Mouse (Mus musculus) mouse embryonic stem cell (cell line): ENCODE results near the gene Smap1.

Source experiments
- in situ Hi-C, 2 experiments: fragments of 300-500 bp; cut with MboI; formaldehyde crosslinking; loops; 1 replicate in 1 of 2; 3 replicates in 1 of 2; pipeline ENCODE4 v1.14.3; 2019 to 2020; ENCODE audit warnings: low sequenced_read_pairs in 2 of 2, low pct_unique_long_range_greater_than_20kb in 1 of 2, mixed read lengths in 1 of 2; ENCODE audit not compliant: unreplicated experiment in 1 of 2

Gene Smap1

GRCm38 (mm10) chr1:23923779-23924708 lies 1.9 kb upstream of the Smap1 start:
- in situ Hi-C loops: no loop called here

GRCm38 (mm10) chr1:23922530-23922884 lies 390 bp upstream of the Smap1 start:
- in situ Hi-C loops: no loop called here

- in situ Hi-C loops: no loop called here
Measured at GRCm38 (mm10) chr1:23920275-23920674, 1.8 kb downstream of the Smap1 start.

DNA sequence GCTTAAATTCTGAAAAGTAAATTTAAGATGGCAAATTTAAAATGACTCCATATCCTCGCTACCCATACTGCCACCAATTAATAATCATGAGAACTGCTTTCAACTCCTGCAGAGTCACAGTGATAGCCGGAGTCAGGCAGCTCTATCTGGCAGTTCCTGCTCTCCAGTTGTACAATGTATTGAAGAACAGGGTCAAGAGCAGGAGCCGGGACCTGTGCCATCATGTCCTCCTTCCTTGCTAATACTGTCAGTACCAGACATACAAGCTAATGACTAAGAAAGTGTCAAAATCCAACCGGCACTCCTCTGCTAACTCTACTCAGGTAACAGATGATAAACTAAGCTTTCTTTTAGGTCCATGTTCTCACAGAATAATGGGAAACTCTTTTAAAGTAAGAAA lies 3.0 kb downstream of the Smap1 start:
- in situ Hi-C loops: no loop called here

GRCm38 (mm10) chr1:23915483-23915882 lies 6.6 kb downstream of the Smap1 start:
- in situ Hi-C loops: no loop called here

GRCm38 (mm10) chr1:23912988-23913387 lies 9.1 kb downstream of the Smap1 start:
- in situ Hi-C loops: no loop called here

GRCm38 (mm10) chr1:23906082-23906481 lies 16.0 kb downstream of the Smap1 start:
- in situ Hi-C loops: no loop called here

- in situ Hi-C loops: no loop called here
Measured at GRCm38 (mm10) chr1:23903340-23903739, 18.8 kb downstream of the Smap1 start.

GRCm38 (mm10) chr1:23902736-23903135 lies 19.4 kb downstream of the Smap1 start:
- in situ Hi-C loops: no loop called here

GRCm38 (mm10) chr1:23899647-23900020 lies 22.5 kb downstream of the Smap1 start:
- in situ Hi-C loops: no loop called here

- in situ Hi-C loops: no loop called here
Measured at GRCm38 (mm10) chr1:23899020-23899646, 23.0 kb downstream of the Smap1 start.

- in situ Hi-C loops: no loop called here
Measured at GRCm38 (mm10) chr1:23892072-23892471, 30.0 kb downstream of the Smap1 start.

- in situ Hi-C loops: no loop called here
Measured at GRCm38 (mm10) chr1:23884914-23885313, 37.2 kb downstream of the Smap1 start.

- in situ Hi-C loops: no loop called here
Measured at GRCm38 (mm10) chr1:23884087-23884668, 37.9 kb downstream of the Smap1 start.

DNA sequence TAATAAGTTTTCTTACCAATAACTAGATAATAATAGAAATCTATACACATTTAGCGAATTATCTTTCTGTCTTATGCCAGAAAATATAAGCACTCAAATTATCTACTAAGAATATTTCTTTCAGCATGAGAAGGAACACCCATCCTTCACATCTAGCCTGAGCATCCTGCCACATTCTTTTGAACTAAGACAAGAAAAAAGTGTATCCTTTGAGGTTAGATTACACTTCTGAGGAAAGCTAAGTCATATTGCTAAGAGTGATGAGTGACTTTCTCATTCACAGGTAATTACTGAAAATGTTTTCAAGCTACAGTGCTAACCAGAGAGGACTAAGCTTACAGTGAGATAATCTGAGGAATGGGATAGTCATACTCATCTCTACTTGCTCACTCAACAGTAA lies 39.4 kb downstream of the Smap1 start:
- in situ Hi-C loops: no loop called here

DNA sequence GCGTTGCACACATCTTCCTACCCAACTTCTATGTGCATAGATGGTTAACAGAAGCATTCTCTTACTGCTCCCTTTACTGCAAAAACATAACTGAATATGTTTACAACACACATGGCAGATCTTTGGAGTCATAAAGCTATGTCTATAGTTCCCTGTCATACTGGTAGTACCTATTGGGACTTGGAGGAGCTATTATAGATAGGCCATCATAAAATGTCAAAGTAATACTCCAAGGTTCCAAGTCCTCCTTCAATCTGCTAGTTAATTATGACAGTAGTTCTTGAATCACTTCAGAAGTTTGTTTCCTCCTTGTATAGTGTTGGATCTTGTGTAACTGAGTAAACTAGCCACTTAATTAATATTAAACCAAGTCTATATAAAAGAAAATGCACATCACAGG lies 49.9 kb downstream of the Smap1 start:
- in situ Hi-C loops: no loop called here

DNA sequence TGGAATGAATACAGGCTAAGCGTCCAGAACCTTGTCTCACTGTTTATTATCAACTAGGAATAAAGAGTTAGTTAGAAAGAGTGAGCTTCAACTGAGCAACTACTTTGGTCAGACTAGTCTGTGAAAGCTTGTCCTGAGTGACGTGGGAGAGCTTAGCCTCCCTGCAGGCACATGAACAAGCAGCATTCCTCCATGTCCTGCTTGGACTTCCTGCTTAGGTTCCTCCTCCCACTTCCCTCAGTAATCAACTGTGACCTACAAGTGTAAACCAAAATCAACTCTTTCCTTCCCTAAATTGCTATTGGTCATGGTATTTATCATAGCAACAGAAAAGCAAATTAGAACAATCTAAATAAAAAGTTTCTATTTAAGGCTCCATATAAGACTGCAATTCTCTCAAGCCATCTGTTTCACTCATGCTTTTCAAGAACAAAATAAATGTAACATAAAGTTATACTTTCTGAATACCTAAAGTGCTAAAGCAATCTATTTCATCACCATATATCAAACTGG lies 54.7 kb downstream of the Smap1 start:
- in situ Hi-C loops: no loop called here

DNA sequence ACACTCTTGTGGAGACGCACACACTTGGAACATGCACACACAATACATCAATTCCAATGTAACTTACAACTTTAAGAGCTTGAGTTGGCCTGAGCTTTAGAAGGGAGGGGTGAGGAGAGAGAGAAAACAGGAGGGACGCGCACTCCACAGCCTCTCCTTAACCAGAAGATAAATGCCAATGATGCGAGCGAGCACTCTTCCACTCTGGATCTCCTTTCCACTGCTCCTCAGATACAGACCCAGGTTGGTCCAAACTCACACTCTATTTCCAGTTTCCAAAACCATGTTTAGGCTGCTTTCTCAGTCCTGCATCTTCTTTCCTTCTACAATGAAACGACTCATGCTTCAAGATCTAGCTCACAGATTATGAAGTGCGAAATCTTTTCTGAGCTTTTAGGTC lies 56.6 kb downstream of the Smap1 start:
- in situ Hi-C loops: no loop called here

- in situ Hi-C loops: no loop called here
Measured at GRCm38 (mm10) chr1:23860944-23861343, 61.2 kb downstream of the Smap1 start.
